Mouse (Mus musculus): ENCODE results near the gene Bzw2.

Gene Bzw2

GRCm38 (mm10) chr12:36135409-36135808, 22.5 kb downstream of the Bzw2 start:
- DNase-seq (ENCODE audit: low read depth, low spot score), result no peak

- DNase-seq (ENCODE audit: low read depth, low spot score), result no peak
Measured at GRCm38 (mm10) chr12:36134111-36134510, 23.8 kb downstream of the Bzw2 start.

- no peak for DNase-seq (ENCODE audit: low read depth, low spot score)
Measured at GRCm38 (mm10) chr12:36133547-36133946, 24.3 kb downstream of the Bzw2 start.

- DNase-seq (ENCODE audit: low read depth, low spot score), result no peak
Measured at GRCm38 (mm10) chr12:36132668-36133067, 25.2 kb downstream of the Bzw2 start.

- no peak for DNase-seq (ENCODE audit: low read depth, low spot score)
Measured at GRCm38 (mm10) chr12:36132254-36132653, 25.6 kb downstream of the Bzw2 start.

- DNase-seq (ENCODE audit: low read depth, low spot score), result no peak
Measured at GRCm38 (mm10) chr12:36129826-36130225, 28.1 kb downstream of the Bzw2 start.

- no peak for DNase-seq (ENCODE audit: low read depth, low spot score)
Measured at GRCm38 (mm10) chr12:36126049-36126448, 31.8 kb downstream of the Bzw2 start.

GRCm38 (mm10) chr12:36119244-36119643, 38.6 kb downstream of the Bzw2 start:
- DNase-seq (ENCODE audit: low read depth, low spot score), result no peak

- no peak for DNase-seq (ENCODE audit: low read depth, low spot score)
Measured at GRCm38 (mm10) chr12:36117161-36117560, 40.7 kb downstream of the Bzw2 start.

- DNase-seq (ENCODE audit: low read depth, low spot score), result peak; percentile 24
Measured at GRCm38 (mm10) chr12:36112081-36112480, 45.8 kb downstream of the Bzw2 start.

GRCm38 (mm10) chr12:36111110-36111509, 46.8 kb downstream of the Bzw2 start:
- no peak for DNase-seq (ENCODE audit: low read depth, low spot score)

- no peak for DNase-seq (ENCODE audit: low read depth, low spot score)
Measured at GRCm38 (mm10) chr12:36110457-36110856, 47.4 kb downstream of the Bzw2 start.

GRCm38 (mm10) chr12:36108442-36108841, 49.4 kb downstream of the Bzw2 start:
- DNase-seq (ENCODE audit: low read depth, low spot score), result no peak

- no peak for DNase-seq (ENCODE audit: low read depth, low spot score)
Measured at GRCm38 (mm10) chr12:36103592-36103910, 54.3 kb downstream of the Bzw2 start.

- no peak for DNase-seq (ENCODE audit: low read depth, low spot score)
Measured at GRCm38 (mm10) chr12:36102733-36103591, 54.9 kb downstream of the Bzw2 start.

- DNase-seq (ENCODE audit: low read depth, low spot score), result no peak
Measured at GRCm38 (mm10) chr12:36095371-36095880, 62.5 kb downstream of the Bzw2 start.

GRCm38 (mm10) chr12:36093081-36093670, 64.7 kb downstream of the Bzw2 start:
- no peak for DNase-seq (ENCODE audit: low read depth, low spot score)

GRCm38 (mm10) chr12:36091964-36092363, 65.9 kb downstream of the Bzw2 start:
- no peak for DNase-seq (ENCODE audit: low read depth, low spot score)

- DNase-seq (ENCODE audit: low read depth, low spot score), result peak; percentile 8
Measured at GRCm38 (mm10) chr12:36089221-36089620, 68.7 kb downstream of the Bzw2 start.

- DNase-seq (ENCODE audit: low read depth, low spot score), result no peak
Measured at GRCm38 (mm10) chr12:36088804-36089203, 69.1 kb downstream of the Bzw2 start.

GRCm38 (mm10) chr12:36085380-36085779, 72.5 kb downstream of the Bzw2 start:
- no peak for DNase-seq (ENCODE audit: low read depth, low spot score)

- no peak for DNase-seq (ENCODE audit: low read depth, low spot score)
Measured at GRCm38 (mm10) chr12:36078101-36078899, 79.6 kb downstream of the Bzw2 start.

Data from skeletal muscle tissue, adult 2 months (tissue).